Mouse (Mus musculus) heart, postnatal 4 days (tissue): Measurements from ENCODE around the gene Mettl16. TPM values are rescaled to one million over a fixed set of nuclear protein-coding genes. Genes with fewer than 3 reads are reported as not detected.
"Not testable (repeated sequence)": the region's sequence is repeated elsewhere in the genome, so short reads cannot be mapped to it uniquely, and the experiment has no call there.

Experiments
- DNase-seq: peaks from one replicate; pipeline ENCODE4 v3.0.0; 2021
- total RNA-seq, 2 experiments: library from RNA; stranded (reverse); gene quantifications; 2 replicates each; pipeline ENCODE4 v1.2.3; 2021

Gene Mettl16
- total RNA-seq, 2 experiments from 2014 or later, result 15.2 to 16.9 TPM

DNA sequence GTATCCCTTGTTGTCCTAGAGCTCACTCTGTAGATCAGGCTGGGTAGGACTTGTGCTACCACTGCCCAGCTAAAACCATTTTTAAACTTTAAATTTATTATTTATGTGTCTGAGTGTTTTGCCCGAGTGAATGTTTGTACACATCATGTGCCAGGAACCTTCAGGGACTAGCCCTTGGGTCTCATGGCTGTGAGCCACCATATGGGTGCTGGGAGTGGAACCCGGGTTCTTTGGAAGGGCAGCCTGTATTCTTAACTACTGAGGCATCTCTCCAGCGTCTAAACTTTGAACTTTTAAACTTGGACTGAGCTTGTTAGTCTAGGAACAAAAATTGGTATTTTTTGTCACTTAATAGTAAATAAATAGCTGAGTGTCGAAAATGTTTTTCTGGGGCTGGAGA is 22.2 kb downstream of the Mettl16 start:
- DNase-seq, result no peak

DNA sequence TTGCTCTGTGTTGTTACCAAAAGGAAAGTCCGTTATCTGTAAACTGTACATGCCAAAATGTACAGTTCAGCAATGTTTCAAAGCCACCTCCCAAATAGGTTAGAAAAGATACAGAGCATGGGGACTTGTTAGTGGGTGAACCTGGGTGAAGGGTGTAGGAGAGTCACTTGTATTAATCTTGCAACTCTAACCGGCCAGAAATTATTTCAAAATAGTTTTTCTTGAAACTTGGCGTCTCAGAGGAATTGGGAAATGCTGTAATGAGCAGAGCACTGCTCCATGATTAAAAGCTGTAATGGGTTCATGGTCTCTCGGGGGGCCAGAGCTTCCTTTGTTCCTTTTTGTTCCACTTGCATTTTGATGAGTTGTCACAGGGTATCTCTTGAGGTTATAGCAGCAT is 30.0 kb downstream of the Mettl16 start:
- no peak for DNase-seq

DNA sequence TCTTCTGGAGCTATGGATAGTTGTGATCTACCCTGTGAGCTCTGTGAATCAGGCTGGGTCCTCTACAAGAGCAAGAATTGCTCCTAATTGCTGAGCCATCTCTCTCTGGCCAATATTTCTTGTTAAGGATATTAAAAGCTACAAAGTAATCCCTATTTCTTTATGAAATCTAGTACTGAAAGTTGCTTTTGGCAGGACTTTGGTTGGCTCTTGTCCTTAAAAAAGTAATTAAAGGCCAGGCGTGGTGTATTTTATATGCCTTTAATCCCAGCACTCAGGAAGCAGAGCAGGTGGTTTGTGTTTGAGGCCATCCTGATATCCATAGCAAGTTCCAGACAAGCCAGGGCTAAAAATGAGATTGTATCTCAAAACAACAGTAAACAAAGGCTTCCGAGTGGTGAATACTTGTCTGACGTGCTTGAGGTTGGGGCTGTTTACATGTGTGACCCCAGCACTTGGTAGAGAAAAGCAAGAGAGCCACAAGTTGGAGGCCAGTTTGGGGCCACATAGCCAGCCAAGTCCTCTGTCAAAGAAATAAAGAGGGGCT is 33.5 kb downstream of the Mettl16 start:
- DNase-seq, result no peak

DNA sequence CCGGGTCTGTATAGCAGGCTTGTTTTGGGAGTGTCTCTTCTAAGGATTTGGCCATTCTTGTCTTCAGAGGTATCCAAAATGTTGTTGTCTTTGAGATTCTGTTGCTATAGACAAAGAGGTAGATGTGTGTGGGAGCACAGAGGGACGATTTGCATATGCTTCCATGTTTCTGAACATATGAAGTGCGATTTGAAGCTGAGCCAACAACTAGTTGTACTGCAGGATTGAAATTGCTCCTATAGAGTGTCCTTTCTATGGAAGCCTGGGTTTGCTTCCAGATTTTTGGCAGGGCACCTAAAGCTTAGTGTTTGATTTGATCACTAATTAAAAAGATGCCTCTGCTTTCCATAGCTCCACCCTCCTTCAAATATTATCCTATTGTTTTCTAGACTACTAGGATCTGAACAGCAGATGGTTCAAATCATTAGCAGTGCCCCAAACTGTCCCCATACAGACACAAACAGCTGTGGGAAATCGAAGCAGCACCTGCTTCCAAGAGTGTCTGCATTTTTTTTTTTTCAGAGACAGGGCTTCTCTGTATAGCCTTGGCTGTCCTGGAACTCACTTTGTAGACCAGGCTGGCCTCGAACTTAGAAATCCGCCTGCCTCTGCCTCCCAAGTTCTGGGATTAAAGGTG is 36.7 kb downstream of the Mettl16 start:
- DNase-seq, result no peak

DNA sequence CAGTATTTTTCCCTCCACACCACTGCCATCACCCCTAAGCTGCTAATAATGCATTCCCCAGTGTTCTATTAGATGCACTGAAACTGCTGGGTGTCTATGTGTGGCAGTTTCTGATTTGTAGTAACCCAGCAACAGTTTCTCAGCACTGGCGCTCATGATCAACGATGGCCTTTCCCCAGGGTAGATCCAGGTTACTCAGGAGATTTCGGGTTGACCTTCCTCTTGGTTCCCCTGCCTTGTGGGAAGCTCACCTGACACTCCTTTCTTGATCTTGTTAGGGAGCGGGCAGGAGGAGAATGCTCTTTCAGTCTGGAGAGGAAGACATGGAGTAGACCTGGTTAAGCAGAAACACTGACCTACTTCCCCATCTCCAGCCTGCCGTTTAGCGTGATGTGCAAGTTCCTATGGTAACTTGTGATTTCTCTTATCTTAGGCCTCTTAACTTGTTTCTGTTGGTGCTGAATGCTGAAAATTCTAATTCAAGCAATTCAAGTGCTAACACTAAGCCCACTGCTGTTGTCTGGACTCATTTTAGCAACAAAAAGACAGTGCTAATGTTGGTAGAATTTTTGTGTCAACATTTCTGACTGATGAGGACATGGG is 37.7 kb downstream of the Mettl16 start:
- DNase-seq, result no peak

DNA sequence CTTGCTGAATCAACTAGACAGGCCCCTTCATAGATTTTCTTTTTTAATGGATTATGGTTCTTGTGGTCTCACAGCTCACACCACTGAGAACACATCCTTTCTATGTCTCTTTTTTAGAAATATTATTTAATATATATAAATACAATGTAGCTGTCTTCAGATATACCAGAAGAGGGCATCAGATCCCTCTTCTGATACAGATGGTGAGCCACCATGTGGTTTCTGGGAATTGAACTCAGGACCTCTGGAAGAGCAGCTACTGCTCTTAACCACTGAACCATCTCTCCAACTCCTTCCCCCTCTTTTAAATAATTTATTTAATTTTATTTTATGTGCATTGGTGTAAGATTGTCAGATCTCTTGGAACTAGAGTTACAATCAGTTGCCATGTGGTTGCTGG is 39.5 kb downstream of the Mettl16 start:
- no peak for DNase-seq

DNA sequence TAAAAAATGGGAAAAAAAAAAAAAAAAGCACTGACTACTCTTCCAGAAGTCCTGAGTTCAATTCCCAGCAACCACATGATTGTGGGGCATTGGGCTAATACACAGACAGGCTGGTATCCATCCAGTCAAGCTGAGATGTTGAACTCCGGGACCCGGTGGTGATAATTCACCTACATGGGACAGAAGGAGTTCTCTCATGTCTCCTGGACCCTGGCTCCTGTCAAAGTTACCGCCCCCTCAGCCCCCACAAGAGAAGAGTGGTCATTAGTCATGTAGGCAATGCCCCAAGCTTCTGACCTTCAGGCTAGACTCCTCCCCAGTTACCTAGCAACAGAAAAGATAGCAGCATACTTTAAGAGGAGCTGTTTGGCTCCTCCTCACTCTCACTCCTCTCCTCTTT is 40.4 kb downstream of the Mettl16 start:
- DNase-seq, result not testable (repeated sequence)

DNA sequence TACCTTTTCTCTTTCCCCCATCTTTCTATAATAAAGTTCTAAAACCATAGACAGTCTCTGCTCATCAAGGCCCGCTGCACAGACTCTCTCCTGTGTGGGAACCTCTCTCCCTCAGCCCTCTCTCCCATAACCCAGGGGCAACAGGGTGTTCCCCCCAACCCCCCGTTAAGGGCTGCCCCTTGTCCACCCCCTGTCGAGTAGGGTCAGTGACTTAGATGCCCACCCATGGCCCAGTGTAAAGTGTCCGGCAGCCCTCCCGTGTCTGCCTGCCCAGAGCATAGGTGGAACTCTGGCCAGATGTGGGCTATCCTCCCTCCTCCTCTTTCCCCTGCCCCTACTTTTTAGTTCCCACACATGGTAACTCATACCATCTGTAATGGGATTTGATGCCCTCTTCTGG is 40.9 kb downstream of the Mettl16 start:
- DNase-seq, result no peak

DNA sequence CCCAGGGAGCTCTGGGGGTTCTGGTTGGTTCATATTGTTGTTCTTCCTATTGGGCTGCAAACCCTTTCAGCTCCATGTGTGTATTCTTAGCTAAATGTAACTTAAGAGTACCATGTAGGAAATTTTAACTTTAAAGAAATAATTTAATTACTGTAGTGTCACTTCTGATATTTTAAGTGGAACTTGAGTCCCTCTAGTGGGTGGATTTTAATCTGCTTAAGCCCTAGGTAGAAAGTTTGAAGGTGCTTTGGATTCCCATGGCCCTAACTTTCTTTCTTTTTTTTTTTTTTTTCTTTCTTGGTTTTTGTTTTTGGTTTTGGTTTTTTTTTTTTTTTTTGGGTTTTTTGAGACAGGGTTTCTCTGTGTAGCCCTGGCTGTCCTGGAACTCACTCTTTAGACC is 45.2 kb downstream of the Mettl16 start:
- no peak for DNase-seq

DNA sequence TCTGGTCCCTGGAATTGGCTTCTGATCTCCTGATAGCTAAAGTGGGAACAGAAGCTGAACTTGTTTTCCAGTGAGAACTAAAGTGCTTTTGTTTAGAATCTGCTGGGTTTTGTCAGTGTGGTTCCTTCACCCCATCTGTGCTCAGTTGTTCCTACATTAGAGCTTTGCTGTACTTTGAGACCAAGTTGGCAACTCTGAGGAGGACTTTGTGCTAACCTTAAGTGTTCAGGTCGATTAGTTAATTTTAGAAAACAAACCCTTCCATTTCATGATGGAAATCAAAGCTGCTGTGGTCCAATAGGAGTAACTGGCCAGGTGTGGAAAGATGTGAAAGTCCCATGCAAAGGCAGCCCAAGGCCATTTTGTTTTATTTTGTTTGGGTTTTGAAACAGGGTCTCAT is 50.3 kb downstream of the Mettl16 start:
- DNase-seq, result no peak

DNA sequence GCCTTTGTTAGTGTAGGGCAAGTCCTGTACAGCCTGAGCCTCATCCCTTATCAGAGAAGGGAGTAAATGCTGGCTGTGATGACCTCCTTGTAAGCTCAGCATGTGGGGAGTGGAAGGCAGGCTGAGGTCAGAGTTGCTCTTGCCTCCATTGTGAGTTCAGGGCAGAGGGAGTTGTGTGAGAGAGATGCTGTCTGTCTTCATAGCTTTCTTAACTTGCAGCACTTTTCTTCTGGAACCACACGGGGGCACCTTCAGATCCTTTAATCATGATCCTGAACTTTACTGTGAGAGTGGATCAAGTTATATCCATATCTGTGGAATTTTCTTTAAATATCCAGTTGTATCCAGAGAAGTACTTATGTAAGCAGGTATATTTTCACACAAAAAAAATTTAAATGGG is 50.8 kb downstream of the Mettl16 start:
- peak; percentile 42 for DNase-seq

DNA sequence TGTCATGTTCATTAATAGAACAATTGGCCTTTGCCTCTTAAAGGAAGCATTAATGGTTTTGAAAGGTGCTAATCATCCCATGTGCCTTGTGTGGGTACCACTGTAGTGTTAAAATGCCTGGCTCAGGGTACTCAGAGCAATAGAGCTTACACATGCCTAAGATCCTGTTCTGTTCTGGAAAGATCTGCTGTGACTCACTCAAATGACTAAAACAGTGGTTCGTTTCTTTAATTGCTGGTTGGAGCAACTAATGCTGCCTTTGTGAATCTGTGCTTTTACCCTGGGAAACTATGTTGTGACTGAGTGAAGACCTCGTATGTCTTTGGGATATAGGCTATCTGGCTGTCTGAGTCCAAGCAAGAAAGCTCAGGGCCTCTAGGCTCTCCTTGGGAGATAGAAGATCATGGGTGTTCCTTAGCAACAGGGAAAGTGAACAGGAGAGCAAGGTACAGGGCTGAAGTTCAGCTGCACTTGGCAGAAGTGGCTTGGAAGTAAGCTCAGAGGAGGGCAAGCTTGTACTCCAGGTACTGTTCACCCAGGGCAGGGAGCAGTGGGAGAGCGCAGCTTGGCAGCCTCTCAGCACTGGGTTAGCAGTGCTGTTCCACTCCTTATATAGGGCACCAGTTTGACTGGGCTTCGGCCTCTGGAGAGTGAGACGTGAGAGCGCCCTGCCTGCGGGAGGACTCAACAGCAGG is 52.3 kb downstream of the Mettl16 start:
- no peak for DNase-seq

DNA sequence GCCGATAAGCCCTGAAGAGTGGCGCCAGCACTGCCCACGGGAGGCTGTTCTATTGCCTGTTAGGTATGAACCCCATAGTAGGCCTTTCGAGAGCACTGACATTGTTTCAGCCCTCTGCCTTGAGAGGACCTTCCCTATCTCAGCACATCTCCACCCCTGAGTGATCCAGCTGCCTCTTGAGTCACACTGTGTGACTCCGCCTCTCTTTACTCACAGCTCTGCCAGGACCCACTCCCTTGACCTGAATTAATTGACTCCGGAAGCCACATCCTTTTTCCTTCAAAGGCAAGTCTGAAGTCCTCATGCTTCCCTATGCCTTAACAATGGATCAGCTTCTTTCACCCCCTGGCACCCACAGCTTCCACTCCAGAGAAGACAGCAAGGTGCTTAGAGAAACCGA is 55.5 kb downstream of the Mettl16 start:
- DNase-seq, result no peak

DNA sequence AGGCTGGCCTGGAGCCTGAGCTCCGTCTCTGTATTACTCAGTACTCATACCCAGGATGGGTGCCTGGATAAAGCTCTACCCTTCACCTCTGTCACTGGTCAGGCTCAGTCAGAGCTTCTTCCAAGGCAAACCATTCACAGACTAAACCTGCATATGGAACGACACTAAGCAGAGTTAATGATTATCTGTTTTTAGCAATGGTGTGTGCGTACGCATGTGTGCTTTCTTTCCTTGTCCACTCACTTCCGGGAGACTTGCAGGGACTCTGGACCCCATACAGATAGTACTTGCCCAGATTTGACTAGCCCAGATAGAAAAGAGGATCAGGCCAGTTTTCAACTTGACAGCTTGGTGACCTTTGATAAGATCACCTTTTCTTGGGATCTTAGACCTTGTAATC is 56.1 kb downstream of the Mettl16 start:
- no peak for DNase-seq

DNA sequence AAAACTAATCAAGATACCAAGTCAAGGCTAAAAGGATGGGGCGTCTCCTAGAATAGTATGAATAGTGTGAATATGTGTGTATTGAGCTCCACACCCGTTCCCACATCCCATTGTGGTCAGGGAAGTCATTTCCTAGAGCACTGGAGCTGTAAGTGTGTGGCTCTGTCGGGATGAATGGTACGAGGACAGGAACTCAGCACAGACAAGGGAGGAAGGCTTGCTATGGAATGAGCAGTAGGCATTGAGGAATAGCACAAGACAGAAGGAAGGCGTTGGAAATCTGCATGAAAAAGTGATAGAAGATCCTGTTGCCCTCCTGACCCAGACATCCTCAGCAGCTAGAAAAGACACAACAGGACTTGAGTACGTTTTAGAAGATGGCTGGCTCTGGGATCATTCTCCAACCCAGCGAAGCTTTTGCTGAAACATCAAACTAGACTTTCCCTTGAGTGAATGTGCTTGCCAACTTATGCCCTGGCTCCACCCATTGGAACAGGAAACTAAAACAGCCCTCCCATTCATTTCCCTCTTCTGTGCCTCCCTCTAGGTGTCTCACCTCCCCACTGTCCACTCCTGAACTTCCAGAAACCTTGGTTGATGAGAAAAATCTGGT is 57.3 kb downstream of the Mettl16 start:
- no peak for DNase-seq

DNA sequence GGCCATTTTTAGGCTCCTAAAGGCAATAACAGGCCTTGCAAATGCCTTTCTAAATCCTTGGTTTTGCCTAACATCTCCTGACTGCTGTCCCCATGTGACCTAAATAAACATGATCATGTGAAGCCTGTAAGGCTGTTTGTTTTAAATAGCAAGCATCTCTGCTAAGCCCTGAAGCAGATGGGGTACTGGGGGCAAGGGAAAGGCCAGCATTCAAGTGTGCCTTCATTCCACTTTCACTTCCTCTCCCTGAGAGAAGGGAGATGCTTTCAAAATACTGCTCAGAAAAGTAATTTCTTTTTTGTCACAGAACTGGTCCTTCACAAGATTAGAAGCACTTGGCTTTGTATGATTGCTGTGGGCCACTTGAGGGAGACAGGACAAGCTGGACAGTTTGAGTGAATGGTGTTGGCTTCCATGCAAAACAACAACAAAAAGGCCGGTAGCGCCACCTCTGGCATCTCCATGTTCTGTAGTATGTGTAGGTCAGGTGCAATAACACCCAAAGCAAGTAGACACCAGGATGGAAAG is 57.8 kb downstream of the Mettl16 start:
- DNase-seq, result peak; percentile 23

DNA sequence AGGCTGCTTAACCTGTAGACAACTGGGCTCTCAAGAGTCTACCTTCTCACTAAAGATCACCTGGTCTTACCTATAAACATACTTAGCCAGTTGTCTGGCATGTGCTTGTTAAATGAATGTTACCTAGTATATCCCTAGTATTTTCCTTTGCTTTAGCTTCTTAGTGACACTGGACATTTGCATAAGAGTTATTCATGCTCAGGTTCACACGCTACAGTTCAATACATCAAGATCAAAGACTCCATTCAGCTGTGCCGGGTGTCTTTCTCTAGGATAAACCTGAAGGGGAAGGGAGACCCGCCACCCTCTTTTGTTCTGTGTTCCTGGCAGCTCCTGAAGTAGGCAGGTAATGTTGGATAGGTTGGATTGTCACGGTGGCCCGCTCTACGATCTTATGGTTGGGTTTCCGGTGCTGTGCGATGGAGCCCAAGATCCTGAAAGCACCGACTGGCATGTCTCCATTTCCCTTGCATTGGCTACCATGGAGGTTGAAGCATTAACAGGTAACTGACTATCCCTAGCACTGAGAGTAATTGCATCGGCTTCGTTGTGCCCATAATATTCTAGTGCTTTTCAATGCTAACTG is 58.4 kb downstream of the Mettl16 start:
- no peak for DNase-seq

DNA sequence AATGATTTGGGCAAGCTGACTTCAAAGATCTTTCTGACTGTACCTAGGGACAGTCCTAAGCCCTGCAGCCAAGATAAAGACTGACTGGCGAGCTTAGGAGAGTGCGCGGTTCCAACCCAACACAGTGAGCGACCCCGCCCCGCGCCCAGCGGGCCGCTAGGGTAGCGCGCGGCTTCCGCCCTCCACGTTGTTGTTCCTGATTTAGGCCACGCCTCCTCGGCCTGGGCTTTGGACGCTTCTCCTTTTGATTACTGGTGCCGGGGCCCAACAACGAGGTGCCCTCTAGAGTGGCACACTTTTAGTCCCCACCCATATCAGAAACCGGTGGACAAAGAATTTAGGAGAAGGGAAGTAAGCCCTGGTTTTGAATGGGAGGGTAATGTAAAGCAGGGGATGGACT is 59.2 kb downstream of the Mettl16 start:
- DNase-seq, result peak; percentile 86

DNA sequence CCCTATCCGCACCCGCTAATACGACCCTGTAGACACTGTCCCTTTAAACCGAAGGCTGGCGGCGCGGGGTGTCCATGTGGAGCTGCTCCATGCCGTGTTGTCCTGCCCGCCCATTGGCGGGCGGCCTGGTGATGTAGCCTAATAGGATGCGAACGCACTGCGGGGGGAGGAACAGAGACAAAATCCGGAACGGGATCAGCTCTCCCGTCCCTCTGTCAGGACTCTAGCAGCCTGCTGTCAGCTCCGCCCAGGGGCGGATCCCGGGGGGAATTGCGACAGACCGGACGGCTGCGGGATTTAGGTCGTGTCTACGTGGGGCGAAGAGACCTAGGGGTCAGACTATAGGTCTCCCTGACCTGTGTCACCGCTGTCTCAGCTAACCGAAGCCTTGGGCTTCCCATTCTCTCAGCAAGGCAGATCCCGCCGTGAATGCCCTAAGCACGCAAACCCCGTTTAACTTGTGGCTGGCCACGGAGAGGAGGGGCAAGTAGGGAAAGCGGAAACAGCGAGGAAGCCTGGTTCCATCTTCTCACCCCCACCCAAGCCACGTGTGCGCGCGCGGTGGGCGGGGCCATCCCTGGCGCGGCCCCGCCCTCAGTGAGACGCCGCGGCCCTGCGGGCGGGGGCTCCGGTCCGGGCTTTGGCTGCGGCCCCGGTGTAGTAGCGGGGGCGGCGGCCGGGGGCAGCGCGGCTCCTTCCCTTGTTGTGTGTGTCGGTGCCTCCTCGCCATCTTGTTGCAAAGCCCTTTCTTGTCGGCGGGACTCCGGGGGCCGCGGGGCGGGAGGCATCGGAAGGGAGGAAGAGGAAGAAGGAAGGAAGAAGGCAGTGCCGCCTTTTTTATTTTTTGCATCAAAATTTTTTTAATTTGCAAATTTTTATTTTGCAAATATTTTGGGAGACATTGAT is 59.9 kb downstream of the Mettl16 start, which contains the start of gene Mnt:
Mnt (plus strand) TSS at position 665 of the 906 bp plus-strand sequence.
- DNase-seq, result peak; percentile 98

DNA sequence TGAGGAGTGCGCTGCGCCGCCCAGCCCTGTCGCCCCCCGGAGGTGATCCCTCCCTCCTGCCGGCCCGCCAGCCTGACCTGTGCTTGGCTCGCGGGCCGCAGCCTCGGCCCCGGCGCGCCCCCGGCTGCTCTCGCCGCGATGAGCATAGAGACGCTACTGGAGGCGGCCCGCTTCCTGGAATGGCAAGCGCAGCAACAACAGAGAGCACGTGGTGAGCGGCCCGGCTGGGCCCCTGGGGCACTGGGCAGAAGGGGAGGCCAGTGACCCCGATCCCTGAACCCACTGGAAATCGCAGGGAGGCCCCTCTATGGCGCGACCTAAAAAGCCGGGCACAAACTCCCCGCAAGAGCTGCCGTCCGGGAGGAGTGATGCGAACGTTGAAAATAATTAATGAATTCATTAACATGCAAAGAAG is 60.6 kb downstream of the Mettl16 start:
- peak; percentile 66 for DNase-seq
